Mouse (Mus musculus) forebrain, embryonic 11.5 days (tissue): Measurements from ENCODE around the gene Gm45618. TPM values are rescaled to one million over a fixed set of nuclear protein-coding genes. Genes with fewer than 3 reads are reported as not detected.
A peak's percentile ranks its signal among the peaks of the same experiment; 100 is the strongest.

ENCODE experiments used
- ATAC-seq: fragments of 200-750 bp; cut with Nextera tagmentation; replicated peaks from 2 replicates; pipeline ENCODE4 v1.8.0; 2017; ENCODE audit warnings: moderate TSS enrichment; ENCODE audit not compliant: low FRiP score
- DNase-seq: peaks from one replicate; pipeline ENCODE4 v3.0.0-alpha.2; 2017; ENCODE audit warnings: low spot score
- H3K27ac ChIP-seq: fragments of 300-500 bp; sonication (generic); 2 replicates; pipeline ENCODE4 v1.5.1; 2014; ENCODE audit warnings: low read depth, low read length
- H3K27me3 ChIP-seq: fragments of 300-500 bp; sonication (generic); 2 replicates; pipeline ENCODE4 v1.6.1; 2014; ENCODE audit warnings: mild to moderate bottlenecking, low read length, mixed read lengths; ENCODE audit not compliant: control insufficient read depth, insufficient read depth
- H3K36me3 ChIP-seq: fragments of 300-500 bp; sonication (generic); 2 replicates; pipeline ENCODE4 v1.6.1; 2014; ENCODE audit warnings: mild to moderate bottlenecking, low read length, moderate library complexity, mixed read lengths; ENCODE audit not compliant: control insufficient read depth, insufficient read depth
- H3K4me1 ChIP-seq: fragments of 300-500 bp; sonication (generic); replicated peaks from 2 replicates; pipeline ENCODE4 v1.6.1; 2014; ENCODE audit warnings: low read length, mixed read lengths; ENCODE audit not compliant: control insufficient read depth, insufficient read depth
- H3K4me2 ChIP-seq: fragments of 300-500 bp; sonication (generic); 2 replicates; pipeline ENCODE4 v1.6.1; 2014; ENCODE audit warnings: low read depth, mild to moderate bottlenecking, low read length, moderate library complexity, mixed read lengths; ENCODE audit not compliant: severe bottlenecking
- H3K4me3 ChIP-seq: fragments of 300-500 bp; sonication (generic); 2 replicates; pipeline ENCODE4 v1.5.1; 2014; ENCODE audit warnings: low read depth, low read length
- H3K9ac ChIP-seq: fragments of 300-500 bp; sonication (generic); 2 replicates; pipeline ENCODE4 v1.6.1; 2014; ENCODE audit warnings: low read length
- H3K9me3 ChIP-seq: fragments of 300-500 bp; sonication (generic); 2 replicates; pipeline ENCODE4 v1.6.1; 2016; ENCODE audit warnings: low read length, mixed read lengths; ENCODE audit not compliant: control insufficient read depth
- WGBS: fragments of 180-500 bp; shearing (Covaris S2); extraction: QIAGEN DNeasy Blood & Tissue Kit; methylation state at CpG from one replicate; pipeline ENCODE4 v1.1.7; 2014; 5-methylcytosine and 5-hydroxymethylcytosine counted together
- polyA plus RNA-seq: library from polyadenylated mRNA; unstranded; fragments of >200 nt; fragmentation: Nextera tagmentation; extraction: Ambion mirVana; gene quantifications from 2 replicates; pipeline ENCODE4 v1.2.1, GENCODE M21; 2014

The Gm45618 gene
- polyA plus RNA-seq, 1 experiment from 2014 or later, result 0.31 TPM

GRCm38 (mm10) chr7:142104747-142105146, 15.8 kb downstream of the Gm45618 start:
- 66% methylated on average over 5 of the region's 5 CpGs for WGBS
- Histone ChIP-seq H3K36me3 (no peaks in the 10 kb centered on the region), H3K9ac (no peak overlapping the region)

GRCm38 (mm10) chr7:142097776-142098175, 22.8 kb downstream of the Gm45618 start:
- Histone ChIP-seq H3K27me3 (peaks cover 12% of the 10 kb centered on the region), H3K4me2 (no peak overlapping the region)
- peak; percentile 69 for ATAC-seq

More at GRCm38 (mm10) chr7:142104747-142105146, 15.8 kb downstream of the Gm45618 start:
- ATAC-seq, result no peak
- Histone ChIP-seq H3K27ac (no peak overlapping the region), H3K4me2 (no peak overlapping the region), H3K4me1 (no peaks in the 10 kb centered on the region), H3K9me3 (no peaks in the 10 kb centered on the region), H3K27me3 (no peaks in the 10 kb centered on the region), H3K4me3 (no peak overlapping the region)
- no peak for DNase-seq

GRCm38 (mm10) chr7:142096701-142097100, 23.8 kb downstream of the Gm45618 start:
- no peak overlapping the region for H3K4me2 ChIP-seq
- WGBS, result 71% methylated on average over 4 of the region's 4 CpGs
- no peak overlapping the region for H3K4me3 ChIP-seq
- no peaks in the 10 kb centered on the region for H3K36me3 ChIP-seq
- ATAC-seq (no peak), DNase-seq (no peak)
- H3K9ac ChIP-seq, result no peak overlapping the region
- peaks cover 11% of the 10 kb centered on the region for H3K4me1 ChIP-seq
- H3K27me3 ChIP-seq, result peaks cover 12% of the 10 kb centered on the region
- H3K27ac ChIP-seq, result no peak overlapping the region
- H3K9me3 ChIP-seq, result no peaks in the 10 kb centered on the region

More at GRCm38 (mm10) chr7:142097776-142098175, 22.8 kb downstream of the Gm45618 start:
- H3K36me3 ChIP-seq, result no peaks in the 10 kb centered on the region
- H3K9me3 ChIP-seq, result no peaks in the 10 kb centered on the region
- peak; percentile 91 for DNase-seq
- no peak overlapping the region for H3K9ac ChIP-seq
- WGBS, result 13% methylated on average over 9 of the region's 9 CpGs
- H3K27ac ChIP-seq, result no peak overlapping the region
- peaks cover 2% of the 10 kb centered on the region; the same call in 1 of the 2 replicates for H3K4me1 ChIP-seq
- no peak overlapping the region for H3K4me3 ChIP-seq

- peak; percentile 96 for DNase-seq
- ATAC-seq, result peak; percentile 89
- H3K27ac ChIP-seq, result peak within 1 kb of the TSS; percentile 63
- under 1% methylated on average over 55 of the region's 63 CpGs for WGBS
- H3K4me1 ChIP-seq, result peaks cover 15% of the 10 kb centered on the region
- peaks cover 12% of the 10 kb centered on the region for H3K27me3 ChIP-seq
- H3K9me3 ChIP-seq, result no peaks in the 10 kb centered on the region
- peak within 1 kb of the TSS; percentile 83 for H3K4me3 ChIP-seq
- peak within 1 kb of the TSS; percentile 94 for H3K4me2 ChIP-seq
- H3K9ac ChIP-seq, result peak within 1 kb of the TSS; percentile 82
- H3K36me3 ChIP-seq, result no peaks in the 10 kb centered on the region
Observed at GRCm38 (mm10) chr7:142095183-142095931, 25.2 kb downstream of the Gm45618 start, which contains the start of gene Dusp8. Gene Dusp8 (minus strand): TSS chr7:142095843.

GRCm38 (mm10) chr7:142094301-142095143, 26.0 kb downstream of the Gm45618 start:
- peaks cover 23% of the 10 kb centered on the region for H3K4me1 ChIP-seq
- peak overlapping the region; percentile 63; the same call in 1 of the 2 replicates for H3K27ac ChIP-seq
- peak overlapping the region; percentile 94 for H3K4me2 ChIP-seq
- ATAC-seq (peak; percentile 31), DNase-seq (peak; percentile 65)
- WGBS, result 1% methylated on average over 89 of the region's 89 CpGs
- H3K4me3 ChIP-seq, result peak overlapping the region; percentile 83
- H3K36me3 ChIP-seq, result no peaks in the 10 kb centered on the region
- no peaks in the 10 kb centered on the region for H3K9me3 ChIP-seq
- H3K9ac ChIP-seq, result peak overlapping the region; percentile 82
- peaks cover 12% of the 10 kb centered on the region for H3K27me3 ChIP-seq

- DNase-seq (no peak), ATAC-seq (no peak)
- WGBS, result 22% methylated on average over 6 of the region's 6 CpGs
- no peak overlapping the region for H3K27ac ChIP-seq
- peak overlapping the region; percentile 94 for H3K4me2 ChIP-seq
- peaks cover 28% of the 10 kb centered on the region for H3K4me1 ChIP-seq
- H3K9me3 ChIP-seq, result no peaks in the 10 kb centered on the region
- H3K9ac ChIP-seq, result peak overlapping the region; percentile 82
- H3K36me3 ChIP-seq, result no peaks in the 10 kb centered on the region
- H3K4me3 ChIP-seq, result peak overlapping the region; percentile 83
- H3K27me3 ChIP-seq, result peaks cover 12% of the 10 kb centered on the region
Observed at GRCm38 (mm10) chr7:142093696-142094240, 26.8 kb downstream of the Gm45618 start.

- WGBS, result 54% methylated on average over 1 of the region's 1 CpGs
- Histone ChIP-seq H3K27me3 (peaks cover 12% of the 10 kb centered on the region), H3K27ac (no peak overlapping the region)
Observed at GRCm38 (mm10) chr7:142092991-142093390, 27.5 kb downstream of the Gm45618 start.

GRCm38 (mm10) chr7:142091848-142092247, 28.7 kb downstream of the Gm45618 start:
- peak overlapping the region; percentile 8; the same call in 1 of the 2 replicates for H3K27ac ChIP-seq
- H3K36me3 ChIP-seq, result no peaks in the 10 kb centered on the region; the same call in 1 of the 2 replicates
- 0 out of 2 replicates have a peak overlapping the region, but pooled peaks have one; percentile 8 for H3K4me3 ChIP-seq
- no peaks in the 10 kb centered on the region for H3K9me3 ChIP-seq
- H3K27me3 ChIP-seq, result peaks cover 6% of the 10 kb centered on the region; the same call in 1 of the 2 replicates
- WGBS, result 2% methylated on average over 4 of the region's 4 CpGs
- no peak for ATAC-seq
- H3K4me1 ChIP-seq, result peaks cover 35% of the 10 kb centered on the region
- H3K4me2 ChIP-seq, result peak overlapping the region; percentile 94; the same call in 1 of the 2 replicates
- DNase-seq, result peak; percentile 69
- H3K9ac ChIP-seq, result no peak overlapping the region

More at GRCm38 (mm10) chr7:142092991-142093390, 27.5 kb downstream of the Gm45618 start:
- Histone ChIP-seq H3K4me2 (peak overlapping the region; percentile 94), H3K4me3 (peak overlapping the region; percentile 83; the same call in 1 of the 2 replicates), H3K9ac (no peak overlapping the region), H3K4me1 (peaks cover 35% of the 10 kb centered on the region), H3K9me3 (no peaks in the 10 kb centered on the region), H3K36me3 (no peaks in the 10 kb centered on the region)
- DNase-seq, result no peak
- ATAC-seq, result no peak
